Mouse (Mus musculus): ENCODE data around the gene Hmg20b. TPM values are rescaled to one million over a fixed set of nuclear protein-coding genes. Genes with fewer than 3 reads are reported as not detected.
A peak's percentile ranks its signal among the peaks of the same experiment; 100 is the strongest.

Hmg20b gene
- polyA plus RNA-seq, 1 experiment: 80.2 TPM

- no peak overlapping the region for H3ac ChIP-seq (ENCODE audit: control insufficient read depth, insufficient read length)
- H3K79me2 ChIP-seq (ENCODE audit: control insufficient read depth, insufficient read depth): peaks cover 2% of the 10 kb centered on the region
- H3K27me3 ChIP-seq (ENCODE audit: control insufficient read depth, insufficient read depth, insufficient read length): no peaks in the 10 kb centered on the region
- H3K36me3 ChIP-seq (ENCODE audit: control insufficient read depth, insufficient read depth): no peaks in the 10 kb centered on the region
- H3K4me2 ChIP-seq (ENCODE audit: low read depth): no peak overlapping the region
- TF ChIP-seq TCF12 (IDR thresholded peaks at IDR 0.05; ENCODE audit: insufficient read depth, poor library complexity, severe bottlenecking) (no peak), REST (IDR thresholded peaks at IDR 0.05; ENCODE audit: insufficient read depth, insufficient read length) (no peak), USF1 (IDR thresholded peaks at IDR 0.05; ENCODE audit: low read depth) (no peak), POLR2A (IDR thresholded peaks at IDR 0.05; ENCODE audit: insufficient read length, low read depth) (no peak), MAX (IDR thresholded peaks at IDR 0.05; ENCODE audit: low read depth) (no peak), CEBPB (IDR thresholded peaks at IDR 0.05; ENCODE audit: insufficient read depth, poor library complexity, severe bottlenecking) (no peak), TCF3 (IDR thresholded peaks at IDR 0.05; ENCODE audit: insufficient read length, low read depth) (no peak), POLR2AphosphoS2 (IDR thresholded peaks at IDR 0.05; ENCODE audit: insufficient read length, low read depth) (no peak), MYOD1 (IDR thresholded peaks at IDR 0.05; ENCODE audit: control insufficient read depth in 1 of 3, insufficient read length in 2 of 3, low read depth in 2 of 3) (no peak), SRF (IDR thresholded peaks at IDR 0.05; ENCODE audit: control insufficient read depth, insufficient read length, low read depth) (no peak), MYOG (IDR thresholded peaks at IDR 0.05; ENCODE audit: control insufficient read depth in 1 of 3, insufficient read depth in 1 of 3, insufficient read length in 2 of 3, low read depth in 2 of 3) (no peak), E2F4 (IDR thresholded peaks at IDR 0.05; ENCODE audit: insufficient read depth) (no peak)
- H3K4me3 ChIP-seq: no peak overlapping the region
Observed at GRCm38 (mm10) chr10:81316338-81317060, 33.8 kb downstream of the Hmg20b start.

- Histone ChIP-seq H3ac (ENCODE audit: control insufficient read depth, insufficient read length) (no peak overlapping the region), H3K4me3 (no peak overlapping the region), H3K79me2 (ENCODE audit: control insufficient read depth, insufficient read depth) (no peaks in the 10 kb centered on the region), H3K4me2 (ENCODE audit: low read depth) (no peak overlapping the region), H3K36me3 (ENCODE audit: control insufficient read depth, insufficient read depth) (no peaks in the 10 kb centered on the region), H3K27me3 (ENCODE audit: control insufficient read depth, insufficient read depth, insufficient read length) (no peaks in the 10 kb centered on the region)
- TF ChIP-seq MYOG (IDR thresholded peaks at IDR 0.05; ENCODE audit: control insufficient read depth in 1 of 3, insufficient read depth in 1 of 3, insufficient read length in 2 of 3, low read depth in 2 of 3) (no peak), SRF (IDR thresholded peaks at IDR 0.05; ENCODE audit: control insufficient read depth, insufficient read length, low read depth) (no peak), REST (IDR thresholded peaks at IDR 0.05; ENCODE audit: insufficient read depth, insufficient read length) (no peak), CEBPB (IDR thresholded peaks at IDR 0.05; ENCODE audit: insufficient read depth, poor library complexity, severe bottlenecking) (no peak), USF1 (IDR thresholded peaks at IDR 0.05; ENCODE audit: low read depth) (no peak), TCF12 (IDR thresholded peaks at IDR 0.05; ENCODE audit: insufficient read depth, poor library complexity, severe bottlenecking) (no peak), POLR2AphosphoS2 (IDR thresholded peaks at IDR 0.05; ENCODE audit: insufficient read length, low read depth) (no peak), POLR2A (IDR thresholded peaks at IDR 0.05; ENCODE audit: insufficient read length, low read depth) (no peak), TCF3 (IDR thresholded peaks at IDR 0.05; ENCODE audit: insufficient read length, low read depth) (no peak)
Observed at GRCm38 (mm10) chr10:81315587-81315986, 34.7 kb downstream of the Hmg20b start.

- H3K79me2 ChIP-seq (ENCODE audit: control insufficient read depth, insufficient read depth): no peaks in the 10 kb centered on the region
- no peak overlapping the region for H3K4me2 ChIP-seq (ENCODE audit: low read depth)
- no peak overlapping the region for H3ac ChIP-seq (ENCODE audit: control insufficient read depth, insufficient read length)
- no peaks in the 10 kb centered on the region for H3K27me3 ChIP-seq (ENCODE audit: control insufficient read depth, insufficient read depth, insufficient read length)
- no peaks in the 10 kb centered on the region for H3K36me3 ChIP-seq (ENCODE audit: control insufficient read depth, insufficient read depth)
- no peak overlapping the region for H3K4me3 ChIP-seq
- TF ChIP-seq POLR2A (IDR thresholded peaks at IDR 0.05; ENCODE audit: insufficient read length, low read depth): no peak
- peak; percentile 32 for TF ChIP-seq USF1 (IDR thresholded peaks at IDR 0.05; ENCODE audit: low read depth)
Observed at GRCm38 (mm10) chr10:81314201-81314600, 36.1 kb downstream of the Hmg20b start.

- Histone ChIP-seq H3K79me2 (ENCODE audit: control insufficient read depth, insufficient read depth) (no peaks in the 10 kb centered on the region), H3K4me3 (no peak overlapping the region), H3K27me3 (ENCODE audit: control insufficient read depth, insufficient read depth, insufficient read length) (no peaks in the 10 kb centered on the region), H3K36me3 (ENCODE audit: control insufficient read depth, insufficient read depth) (no peaks in the 10 kb centered on the region), H3ac (ENCODE audit: control insufficient read depth, insufficient read length) (no peak overlapping the region), H3K4me2 (ENCODE audit: low read depth) (no peak overlapping the region)
- no peak for TF ChIP-seq POLR2AphosphoS2 (IDR thresholded peaks at IDR 0.05; ENCODE audit: insufficient read length, low read depth)
- no peak for TF ChIP-seq TCF12 (IDR thresholded peaks at IDR 0.05; ENCODE audit: insufficient read depth, poor library complexity, severe bottlenecking)
- no peak for TF ChIP-seq USF1 (IDR thresholded peaks at IDR 0.05; ENCODE audit: low read depth)
- TF ChIP-seq TCF3 (IDR thresholded peaks at IDR 0.05; ENCODE audit: insufficient read length, low read depth): no peak
- TF ChIP-seq SRF (IDR thresholded peaks at IDR 0.05; ENCODE audit: control insufficient read depth, insufficient read length, low read depth): no peak
- no peak for TF ChIP-seq CEBPB (IDR thresholded peaks at IDR 0.05; ENCODE audit: insufficient read depth, poor library complexity, severe bottlenecking)
- no peak for TF ChIP-seq E2F4 (IDR thresholded peaks at IDR 0.05; ENCODE audit: insufficient read depth)
- no peak for TF ChIP-seq MYOG (IDR thresholded peaks at IDR 0.05; ENCODE audit: control insufficient read depth in 1 of 3, insufficient read depth in 1 of 3, insufficient read length in 2 of 3, low read depth in 2 of 3)
- TF ChIP-seq MAX (IDR thresholded peaks at IDR 0.05; ENCODE audit: low read depth): no peak
- no peak for TF ChIP-seq REST (IDR thresholded peaks at IDR 0.05; ENCODE audit: insufficient read depth, insufficient read length)
- no peak for TF ChIP-seq POLR2A (IDR thresholded peaks at IDR 0.05; ENCODE audit: insufficient read length, low read depth)
- no peak for TF ChIP-seq MYOD1 (IDR thresholded peaks at IDR 0.05; ENCODE audit: control insufficient read depth in 1 of 3, insufficient read length in 2 of 3, low read depth in 2 of 3)
Observed at GRCm38 (mm10) chr10:81313581-81313980, 36.7 kb downstream of the Hmg20b start.

- no peak for TF ChIP-seq E2F4 (IDR thresholded peaks at IDR 0.05; ENCODE audit: insufficient read depth)
- TF ChIP-seq USF1 (IDR thresholded peaks at IDR 0.05; ENCODE audit: low read depth): no peak
- Histone ChIP-seq H3K4me3 (no peak overlapping the region), H3K27me3 (ENCODE audit: control insufficient read depth, insufficient read depth, insufficient read length) (no peaks in the 10 kb centered on the region), H3ac (ENCODE audit: control insufficient read depth, insufficient read length) (no peak overlapping the region), H3K36me3 (ENCODE audit: control insufficient read depth, insufficient read depth) (no peaks in the 10 kb centered on the region), H3K79me2 (ENCODE audit: control insufficient read depth, insufficient read depth) (no peaks in the 10 kb centered on the region), H3K4me2 (ENCODE audit: low read depth) (no peak overlapping the region)
Observed at GRCm38 (mm10) chr10:81309571-81309970, 40.7 kb downstream of the Hmg20b start.

Measured in myocyte (in vitro differentiated cells).